Mouse (Mus musculus): ENCODE results near the gene Smad3.

GRCm38 (mm10) chr9:63738830-63739229 lies 19.0 kb downstream of the Smad3 start:
- TF ChIP-seq EP300 (IDR thresholded peaks at IDR 0.05) = no peak
- TF ChIP-seq CTCF (IDR thresholded peaks at IDR 0.05) = peak; percentile 31; the same call in 1 of the 2 replicates
